Mouse (Mus musculus) left cerebral cortex, postnatal 14 days (tissue): Measurements from ENCODE around the gene Aldh3a1. TPM values are rescaled to one million over a fixed set of nuclear protein-coding genes. Genes with fewer than 3 reads are reported as not detected.
"Not testable (repeated sequence)": the region's sequence is repeated elsewhere in the genome, so short reads cannot be mapped to it uniquely, and the experiment has no call there.

Experiments
- DNase-seq, 2 experiments: peaks; one replicate each; pipeline ENCODE4 v3.0.0; 2021 to 2022; ENCODE audit warnings: low spot score in 2 of 2, mixed read lengths in 1 of 2
- intact Hi-C: fragments of 180-260 bp; cut with DNase I; formaldehyde crosslinking; loops from one replicate; pipeline ENCODE4 v1.15.1; 2025
- total RNA-seq, 2 experiments: library from RNA; stranded (reverse); gene quantifications; 2 replicates each; pipeline ENCODE4 v1.2.3; 2021

Aldh3a1 gene
- total RNA-seq, 2 experiments from 2014 or later = 1.5 to 1.7 TPM

- DNase-seq = not testable (repeated sequence)
- intact Hi-C loops = loop anchor here (2.0 to 10.0 kb wide), 3 partner anchors 155 to 313 kb away; partner anchors contain the start of gene B9d1
Measured at GRCm38 (mm10) chr11:61192123-61192522, 15.2 kb upstream of the Aldh3a1 start.

GRCm38 (mm10) chr11:61192779-61193178, 14.6 kb upstream of the Aldh3a1 start:
- intact Hi-C loops = loop anchor here (2.0 to 10.0 kb wide), 3 partner anchors 155 to 312 kb away; partner anchors contain the start of gene B9d1
- DNase-seq = no peak

- intact Hi-C loops = loop anchor here (2.0 to 10.0 kb wide), 3 partner anchors 154 to 311 kb away; partner anchors contain the start of gene B9d1
- DNase-seq = peak; percentile 83 to 90
Measured at GRCm38 (mm10) chr11:61193392-61193791, 13.9 kb upstream of the Aldh3a1 start.

GRCm38 (mm10) chr11:61196616-61197353, 10.6 kb upstream of the Aldh3a1 start:
- intact Hi-C loops = loop anchor here (10.0 kb wide), 1 partner anchor 308 kb away; the partner anchor contains the start of gene B9d1
- DNase-seq = no peak

GRCm38 (mm10) chr11:61197935-61198334, 9.4 kb upstream of the Aldh3a1 start:
- intact Hi-C loops = loop anchor here (10.0 kb wide), 1 partner anchor 307 kb away; the partner anchor contains the start of gene B9d1
- DNase-seq = no peak

- no peak for DNase-seq
- intact Hi-C loops = loop anchor here (10.0 kb wide), 1 partner anchor 305 kb away; the partner anchor contains the start of gene B9d1
Measured at GRCm38 (mm10) chr11:61199620-61200362, 7.5 kb upstream of the Aldh3a1 start.

- no peak for DNase-seq
- intact Hi-C loops = no loop called here
Measured at GRCm38 (mm10) chr11:61202186-61202585, 5.2 kb upstream of the Aldh3a1 start.

- intact Hi-C loops = no loop called here
- no peak for DNase-seq
Measured at GRCm38 (mm10) chr11:61202810-61203209, 4.5 kb upstream of the Aldh3a1 start.

- DNase-seq = peak; percentile 33 to 43
Measured at GRCm38 (mm10) chr11:61205167-61205950, 2.0 kb upstream of the Aldh3a1 start.

GRCm38 (mm10) chr11:61206136-61206535, 1.2 kb upstream of the Aldh3a1 start:
- intact Hi-C loops = no loop called here
- DNase-seq = no peak

More at GRCm38 (mm10) chr11:61205167-61205950, 2.0 kb upstream of the Aldh3a1 start:
- intact Hi-C loops = no loop called here

GRCm38 (mm10) chr11:61208316-61208715, 979 bp downstream of the Aldh3a1 start:
- intact Hi-C loops = no loop called here
- DNase-seq = no peak

GRCm38 (mm10) chr11:61212102-61212501, 4.8 kb downstream of the Aldh3a1 start:
- intact Hi-C loops = no loop called here
- DNase-seq = no peak

- DNase-seq = no peak
- intact Hi-C loops = no loop called here
Measured at GRCm38 (mm10) chr11:61215936-61216335, 8.6 kb downstream of the Aldh3a1 start.

GRCm38 (mm10) chr11:61220156-61220881, 13.0 kb downstream of the Aldh3a1 start:
- intact Hi-C loops = no loop called here
- peak; percentile 28 to 57 for DNase-seq

- peak in 1 of 2 experiments; percentile 19 for DNase-seq
- intact Hi-C loops = no loop called here
Measured at GRCm38 (mm10) chr11:61222007-61222406, 14.7 kb downstream of the Aldh3a1 start.

- DNase-seq = no peak
- intact Hi-C loops = no loop called here
Measured at GRCm38 (mm10) chr11:61222971-61223745, 15.8 kb downstream of the Aldh3a1 start.

- intact Hi-C loops = no loop called here
- DNase-seq = no peak
Measured at GRCm38 (mm10) chr11:61224234-61224744, 17.0 kb downstream of the Aldh3a1 start.

- intact Hi-C loops = no loop called here
- DNase-seq = no peak
Measured at GRCm38 (mm10) chr11:61224907-61225306, 17.6 kb downstream of the Aldh3a1 start.
